Mouse (Mus musculus): Measurements from ENCODE around the gene Rimbp2. TPM values are rescaled to one million over a fixed set of nuclear protein-coding genes. Genes with fewer than 3 reads are reported as not detected.

Rimbp2 gene
- total and polyA plus RNA-seq, 3 experiments = not detected

DNA sequence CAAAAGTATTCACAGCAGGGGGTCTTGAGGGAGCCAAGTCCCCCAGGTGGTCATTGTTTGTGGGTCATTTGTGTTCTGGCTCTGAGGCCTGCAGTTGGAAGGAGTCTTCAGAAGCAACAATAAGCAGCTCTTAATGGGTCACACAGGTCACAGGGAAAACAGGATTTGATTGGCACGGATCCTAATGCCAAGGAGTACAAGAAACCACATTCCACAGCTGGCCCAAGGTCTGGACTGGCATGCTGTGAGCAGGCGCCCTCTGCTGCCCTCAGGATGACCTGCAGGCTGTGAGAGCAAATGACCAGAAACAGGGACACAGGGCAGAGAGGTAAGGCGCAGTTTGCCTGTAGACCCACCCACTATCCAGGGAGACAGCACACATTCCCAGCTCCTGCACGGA is 23.0 kb upstream of the Rimbp2 start:
- peak; percentile 51 to 71 (median 57) for TF ChIP-seq CTCF (IDR thresholded peaks at IDR 0.05 in 2 of 3, conservative IDR thresholded peaks at IDR 0.05 in 1 of 3; ENCODE audit: control insufficient read depth in 1 of 3, insufficient read depth in 1 of 3, low read depth in 2 of 3, low read length in 3 of 3, poor library complexity in 1 of 3, severe bottlenecking in 1 of 3)
- TF ChIP-seq GABPA (IDR thresholded peaks at IDR 0.05; ENCODE audit: low read depth, low read length) = no peak
- TF ChIP-seq SMC3 (IDR thresholded peaks at IDR 0.05; ENCODE audit: low read depth, low read length) = 0 out of 2 replicates have a peak, but pooled peaks have one; percentile 30
- no peaks in the 10 kb centered on the region for H3K4me1 ChIP-seq (ENCODE audit: control insufficient read depth in 1 of 2, insufficient read depth in 2 of 2, low read length in 2 of 2)
- no peak overlapping the region for H3K4me3 ChIP-seq (ENCODE audit: control insufficient read depth in 1 of 2, insufficient read depth in 1 of 2, low read depth in 2 of 2, low read length in 2 of 2)
- peak; percentile 32 for DNase-seq (ENCODE audit: low read depth, low spot score)
- no peaks in the 10 kb centered on the region for H3K27me3 ChIP-seq (ENCODE audit: control insufficient read depth in 1 of 2, insufficient read depth in 2 of 2, low read length in 2 of 2)
- no peaks in the 10 kb centered on the region for H3K9me3 ChIP-seq (replicated peaks; ENCODE audit: insufficient read depth, low read length)
- no peak overlapping the region for H3K27ac ChIP-seq (ENCODE audit: control insufficient read depth, low read depth, low read length)
- no peaks in the 10 kb centered on the region for H3K79me2 ChIP-seq (ENCODE audit: control insufficient read depth, insufficient read depth, low read length, poor library complexity)
- no peak overlapping the region for H3K9ac ChIP-seq (ENCODE audit: control insufficient read depth, low read depth, low read length, poor library complexity, severe bottlenecking)
- H3K36me3 ChIP-seq (ENCODE audit: control insufficient read depth in 1 of 2, insufficient read depth in 2 of 2, low read length in 2 of 2) = no peaks in the 10 kb centered on the region

DNA sequence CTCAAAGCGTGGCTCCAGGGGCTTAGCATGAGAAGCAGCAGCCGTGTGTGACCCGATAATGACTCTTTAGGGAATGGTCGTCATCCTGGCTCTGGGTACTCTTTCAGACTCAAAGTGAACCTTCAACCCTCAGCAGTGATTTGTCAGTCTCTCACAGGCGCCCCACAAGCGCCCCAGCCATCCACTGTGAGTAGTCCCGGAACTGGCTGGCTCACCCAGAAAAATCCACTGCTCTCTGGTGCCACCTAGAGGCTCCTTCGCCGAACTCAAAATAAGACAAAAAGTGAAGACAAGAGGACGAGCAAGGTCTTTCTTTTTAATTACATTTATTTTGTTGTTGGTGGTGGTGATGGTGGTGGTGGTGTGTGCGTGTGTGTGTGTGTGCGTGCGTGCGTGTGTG is 18.0 kb upstream of the Rimbp2 start:
- TF ChIP-seq TCF12 (IDR thresholded peaks at IDR 0.05; ENCODE audit: low read depth, low read length) = no peak
- no peak for TF ChIP-seq ZC3H11A (IDR thresholded peaks at IDR 0.05; ENCODE audit: low read depth, low read length)
- no peak for TF ChIP-seq CHD1 (IDR thresholded peaks at IDR 0.05; ENCODE audit: low read depth, low read length)
- no peak for TF ChIP-seq EP300 (IDR thresholded peaks at IDR 0.05; ENCODE audit: low read depth in 1 of 2, low read length in 2 of 2)
- no peak for TF ChIP-seq GATA1 (IDR thresholded peaks at IDR 0.05; ENCODE audit: low read depth, low read length)
- TF ChIP-seq USF2 (IDR thresholded peaks at IDR 0.05; ENCODE audit: borderline replicate concordance in 1 of 2, insufficient read depth in 1 of 2, low read depth in 1 of 2, low read length in 2 of 2) = no peak
- no peak for TF ChIP-seq KAT2A (conservative IDR thresholded peaks at IDR 0.05; ENCODE audit: low read depth, low read length)
- peak; percentile 60 to 76 (median 71) for TF ChIP-seq CTCF (IDR thresholded peaks at IDR 0.05 in 2 of 3, conservative IDR thresholded peaks at IDR 0.05 in 1 of 3; ENCODE audit: control insufficient read depth in 1 of 3, insufficient read depth in 1 of 3, low read depth in 2 of 3, low read length in 3 of 3, poor library complexity in 1 of 3, severe bottlenecking in 1 of 3)
- no peak for TF ChIP-seq MYC (IDR thresholded peaks at IDR 0.05; ENCODE audit: low read depth, low read length)
- no peak for TF ChIP-seq MXI1 (IDR thresholded peaks at IDR 0.05; ENCODE audit: low read depth, low read length)
- peak; percentile 38; the same call in 1 of the 2 replicates for TF ChIP-seq SMC3 (IDR thresholded peaks at IDR 0.05; ENCODE audit: low read depth, low read length)
- no peak for TF ChIP-seq ZMIZ1 (IDR thresholded peaks at IDR 0.05; ENCODE audit: low read depth, low read length)
- TF ChIP-seq POLR2AphosphoS5 (IDR thresholded peaks at IDR 0.05; ENCODE audit: borderline replicate concordance, low read depth, low read length) = no peak
- no peak for TF ChIP-seq TBP (IDR thresholded peaks at IDR 0.05; ENCODE audit: low read depth, low read length)
- no peak for TF ChIP-seq USF1 (IDR thresholded peaks at IDR 0.05; ENCODE audit: low read depth, low read length)
- TF ChIP-seq ZKSCAN1 (IDR thresholded peaks at IDR 0.05; ENCODE audit: low read depth, low read length) = no peak
- TF ChIP-seq RAD21 (IDR thresholded peaks at IDR 0.05; ENCODE audit: low read depth, low read length) = peak; percentile 54
- no peak for TF ChIP-seq UBTF (IDR thresholded peaks at IDR 0.05; ENCODE audit: borderline replicate concordance, insufficient read depth, low read depth, low read length)
- TF ChIP-seq BHLHE40 (IDR thresholded peaks at IDR 0.05; ENCODE audit: borderline replicate concordance, low read depth, low read length) = no peak
- Histone ChIP-seq H3K79me2 (ENCODE audit: control insufficient read depth, insufficient read depth, low read length, poor library complexity) (no peaks in the 10 kb centered on the region), H3K27ac (ENCODE audit: control insufficient read depth, low read depth, low read length) (no peak overlapping the region), H3K9ac (ENCODE audit: control insufficient read depth, low read depth, low read length, poor library complexity, severe bottlenecking) (no peak overlapping the region), H3K9me3 (replicated peaks; ENCODE audit: insufficient read depth, low read length) (no peaks in the 10 kb centered on the region), H3K4me3 (ENCODE audit: control insufficient read depth in 1 of 2, insufficient read depth in 1 of 2, low read depth in 2 of 2, low read length in 2 of 2) (no peak overlapping the region), H3K27me3 (ENCODE audit: control insufficient read depth in 1 of 2, insufficient read depth in 2 of 2, low read length in 2 of 2) (no peaks in the 10 kb centered on the region), H3K4me1 (ENCODE audit: control insufficient read depth in 1 of 2, insufficient read depth in 2 of 2, low read length in 2 of 2) (no peaks in the 10 kb centered on the region), H3K36me3 (ENCODE audit: control insufficient read depth in 1 of 2, insufficient read depth in 2 of 2, low read length in 2 of 2) (no peaks in the 10 kb centered on the region)
- peak; percentile 67 for DNase-seq (ENCODE audit: low read depth, low spot score)

Data from MEL (cell line).